Mouse (Mus musculus): ENCODE measurements at regions not wholly inside any gene's neighbourhood (a gene's known extent, or its start where the extent isn't known, plus 50 kb on each side); places are given as distances from the start of the nearest gene placed in this dataset.

GRCm38 (mm10) chr12:110380831-110381750, 65.8 kb upstream of the Ppp2r5c start:
- no peak for DNase-seq (ENCODE audit: low read depth, low spot score)
- Histone ChIP-seq H3K4me3 (ENCODE audit: insufficient read depth in 1 of 2, low read depth in 1 of 2, low read length in 2 of 2, poor library complexity in 1 of 2, severe bottlenecking in 1 of 2) (no peak overlapping the region), H3K36me3 (ENCODE audit: control insufficient read depth, insufficient read depth, low read length, poor library complexity, severe bottlenecking) (no peaks in the 10 kb centered on the region), H3K27ac (ENCODE audit: insufficient read depth, low read depth, low read length, poor library complexity, severe bottlenecking) (no peak overlapping the region), H3K9ac (ENCODE audit: insufficient read depth, low read depth, low read length, poor library complexity, severe bottlenecking) (no peak overlapping the region), H3K4me1 (ENCODE audit: control insufficient read depth in 2 of 2, insufficient read depth in 2 of 2, low read length in 2 of 2, poor library complexity in 1 of 2) (no peaks in the 10 kb centered on the region), H3K9me3 (ENCODE audit: control insufficient read depth, insufficient read depth, low read depth, low read length) (no peaks in the 10 kb centered on the region)
- no peak for TF ChIP-seq CHD2 (IDR thresholded peaks at IDR 0.05; ENCODE audit: low read depth, low read length)
- TF ChIP-seq ZC3H11A (IDR thresholded peaks at IDR 0.05; ENCODE audit: borderline replicate concordance, low read depth, low read length): no peak
- TF ChIP-seq HCFC1 (IDR thresholded peaks at IDR 0.05; ENCODE audit: borderline replicate concordance, insufficient read depth, low read length): no peak
- TF ChIP-seq MAFK (IDR thresholded peaks at IDR 0.05; ENCODE audit: insufficient read depth, low read depth, low read length): no peak
- TF ChIP-seq ZNF384 (IDR thresholded peaks at IDR 0.05; ENCODE audit: low read depth, low read length): no peak
- in situ Hi-C loops (cut with MboI; ENCODE audit: low sequenced_read_pairs in 2 of 2, unreplicated experiment in 2 of 2): loop anchor here in 1 of 2 experiments (25.0 kb wide), 1 partner anchor 344 kb away; no protein-coding TSS in a partner anchor

- Histone ChIP-seq H3K36me3 (ENCODE audit: control insufficient read depth, insufficient read depth, low read length, poor library complexity, severe bottlenecking) (no peaks in the 10 kb centered on the region), H3K4me1 (ENCODE audit: control insufficient read depth in 2 of 2, insufficient read depth in 2 of 2, low read length in 2 of 2, poor library complexity in 1 of 2) (peaks cover 0 to 2% of the 10 kb centered on the region in 2 experiments; a peak in 1 of 4 replicates), H3K4me3 (ENCODE audit: insufficient read depth in 1 of 2, low read depth in 1 of 2, low read length in 2 of 2, poor library complexity in 1 of 2, severe bottlenecking in 1 of 2) (no peak overlapping the region), H3K9me3 (ENCODE audit: control insufficient read depth, insufficient read depth, low read depth, low read length) (no peaks in the 10 kb centered on the region), H3K9ac (ENCODE audit: insufficient read depth, low read depth, low read length, poor library complexity, severe bottlenecking) (no peak overlapping the region), H3K27ac (ENCODE audit: insufficient read depth, low read depth, low read length, poor library complexity, severe bottlenecking) (no peak overlapping the region)
- TF ChIP-seq MAFK (IDR thresholded peaks at IDR 0.05; ENCODE audit: insufficient read depth, low read depth, low read length) (no peak), CHD2 (IDR thresholded peaks at IDR 0.05; ENCODE audit: low read depth, low read length) (no peak), ZC3H11A (IDR thresholded peaks at IDR 0.05; ENCODE audit: borderline replicate concordance, low read depth, low read length) (no peak), ZNF384 (IDR thresholded peaks at IDR 0.05; ENCODE audit: low read depth, low read length) (no peak), HCFC1 (IDR thresholded peaks at IDR 0.05; ENCODE audit: borderline replicate concordance, insufficient read depth, low read length) (no peak)
- in situ Hi-C loops (cut with MboI; ENCODE audit: low sequenced_read_pairs in 2 of 2, unreplicated experiment in 2 of 2): loop anchor here in 1 of 2 experiments (25.0 kb wide), 1 partner anchor 348 kb away; no protein-coding TSS in a partner anchor
- no peak for DNase-seq (ENCODE audit: low read depth, low spot score)
Observed at GRCm38 (mm10) chr12:110385031-110385430, 61.9 kb upstream of the Ppp2r5c start.

GRCm38 (mm10) chr12:110385801-110386599, 60.9 kb upstream of the Ppp2r5c start:
- DNase-seq (ENCODE audit: low read depth, low spot score): no peak
- Histone ChIP-seq H3K9ac (ENCODE audit: insufficient read depth, low read depth, low read length, poor library complexity, severe bottlenecking) (no peak overlapping the region), H3K36me3 (ENCODE audit: control insufficient read depth, insufficient read depth, low read length, poor library complexity, severe bottlenecking) (no peaks in the 10 kb centered on the region), H3K27ac (ENCODE audit: insufficient read depth, low read depth, low read length, poor library complexity, severe bottlenecking) (no peak overlapping the region), H3K4me1 (ENCODE audit: control insufficient read depth in 2 of 2, insufficient read depth in 2 of 2, low read length in 2 of 2, poor library complexity in 1 of 2) (peaks cover 0 to 2% of the 10 kb centered on the region in 2 experiments; a peak in 1 of 4 replicates), H3K4me3 (ENCODE audit: insufficient read depth in 1 of 2, low read depth in 1 of 2, low read length in 2 of 2, poor library complexity in 1 of 2, severe bottlenecking in 1 of 2) (no peak overlapping the region), H3K9me3 (ENCODE audit: control insufficient read depth, insufficient read depth, low read depth, low read length) (no peaks in the 10 kb centered on the region)
- in situ Hi-C loops (cut with MboI; ENCODE audit: low sequenced_read_pairs in 2 of 2, unreplicated experiment in 2 of 2): loop anchor here in 1 of 2 experiments (25.0 kb wide), 1 partner anchor 349 kb away; no protein-coding TSS in a partner anchor
- TF ChIP-seq ZNF384 (IDR thresholded peaks at IDR 0.05; ENCODE audit: low read depth, low read length) (no peak), CHD2 (IDR thresholded peaks at IDR 0.05; ENCODE audit: low read depth, low read length) (no peak), MAFK (IDR thresholded peaks at IDR 0.05; ENCODE audit: insufficient read depth, low read depth, low read length) (no peak), HCFC1 (IDR thresholded peaks at IDR 0.05; ENCODE audit: borderline replicate concordance, insufficient read depth, low read length) (no peak), ZC3H11A (IDR thresholded peaks at IDR 0.05; ENCODE audit: borderline replicate concordance, low read depth, low read length) (no peak)

GRCm38 (mm10) chr12:110387056-110387455, 59.9 kb upstream of the Ppp2r5c start:
- Histone ChIP-seq H3K36me3 (ENCODE audit: control insufficient read depth, insufficient read depth, low read length, poor library complexity, severe bottlenecking) (no peaks in the 10 kb centered on the region), H3K9me3 (ENCODE audit: control insufficient read depth, insufficient read depth, low read depth, low read length) (no peaks in the 10 kb centered on the region), H3K9ac (ENCODE audit: insufficient read depth, low read depth, low read length, poor library complexity, severe bottlenecking) (no peak overlapping the region), H3K4me1 (ENCODE audit: control insufficient read depth in 2 of 2, insufficient read depth in 2 of 2, low read length in 2 of 2, poor library complexity in 1 of 2) (peaks cover 0 to 2% of the 10 kb centered on the region in 2 experiments; a peak in 1 of 4 replicates), H3K27ac (ENCODE audit: insufficient read depth, low read depth, low read length, poor library complexity, severe bottlenecking) (no peak overlapping the region), H3K4me3 (ENCODE audit: insufficient read depth in 1 of 2, low read depth in 1 of 2, low read length in 2 of 2, poor library complexity in 1 of 2, severe bottlenecking in 1 of 2) (no peak overlapping the region)
- no peak for TF ChIP-seq CHD2 (IDR thresholded peaks at IDR 0.05; ENCODE audit: low read depth, low read length)
- TF ChIP-seq HCFC1 (IDR thresholded peaks at IDR 0.05; ENCODE audit: borderline replicate concordance, insufficient read depth, low read length): no peak
- TF ChIP-seq ZNF384 (IDR thresholded peaks at IDR 0.05; ENCODE audit: low read depth, low read length): no peak
- no peak for TF ChIP-seq ZC3H11A (IDR thresholded peaks at IDR 0.05; ENCODE audit: borderline replicate concordance, low read depth, low read length)
- TF ChIP-seq MAFK (IDR thresholded peaks at IDR 0.05; ENCODE audit: insufficient read depth, low read depth, low read length): no peak
- in situ Hi-C loops (cut with MboI; ENCODE audit: low sequenced_read_pairs in 2 of 2, unreplicated experiment in 2 of 2): loop anchor here in 1 of 2 experiments (25.0 kb wide), 1 partner anchor 350 kb away; no protein-coding TSS in a partner anchor
- no peak for DNase-seq (ENCODE audit: low read depth, low spot score)
